Mouse (Mus musculus) adrenal gland, adult 8-10 months (tissue): ENCODE results near the gene Epor. TPM values are rescaled to one million over a fixed set of nuclear protein-coding genes. Genes with fewer than 3 reads are reported as not detected.

ENCODE experiments used
- total RNA-seq, 4 experiments: library from RNA; stranded (reverse); gene quantifications; 2 replicates each; pipeline ENCODE4 v1.2.4; 2022

The Epor gene
- total RNA-seq, 4 experiments from 2014 or later, result 1.2 to 4.7 (median 2.0) TPM

Other genes with a start within 250 kb of the Epor start
- gene Ldlr, start 240.0 kb downstream of the Epor start, total RNA-seq, result 100 to 1,000 TPM; 102 to 164 (median 147) TPM
- gene Spc24, start 203.2 kb downstream of the Epor start, total RNA-seq, result 1 to 10 TPM in 3 of 4 experiments, under 1 TPM in 1; 0.32 to 4.9 (median 2.1) TPM
- 10 to 100 TPM; 35.0 to 58.9 (median 47.5) TPM for gene Kank2, start 164.8 kb downstream of the Epor start, total RNA-seq
- gene Angptl8, start 128.0 kb downstream of the Epor start, total RNA-seq, result 10 to 100 TPM in 2 of 4 experiments, 1 to 10 TPM in 2; 1.5 to 12.0 (median 7.7) TPM
- 10 to 100 TPM; 34.3 to 80.5 (median 56.4) TPM for gene Dock6, start 110.9 kb downstream of the Epor start, total RNA-seq
- 10 to 100 TPM; 43.1 to 64.6 (median 48.1) TPM for gene Rab3d, start 45.3 kb downstream of the Epor start, total RNA-seq
- gene Ccdc159, start 36.0 kb downstream of the Epor start, total RNA-seq, result 10 to 100 TPM in 3 of 4 experiments, 1 to 10 TPM in 1; 8.6 to 27.3 (median 17.7) TPM
- 100 to 1,000 TPM; 375 to 588 (median 495) TPM for gene Tmem205, start 36.0 kb downstream of the Epor start, total RNA-seq
- gene Plppr2, start 26.5 kb downstream of the Epor start, total RNA-seq, result 10 to 100 TPM; 19.6 to 44.0 (median 32.1) TPM
- gene Swsap1, start 7.8 kb downstream of the Epor start, total RNA-seq, result 10 to 100 TPM; 17.5 to 22.5 (median 20.0) TPM
- gene Rgl3, start 25.9 kb upstream of the Epor start, total RNA-seq, result 10 to 100 TPM; 23.7 to 72.6 (median 49.6) TPM
- gene Ccdc151, start 39.1 kb upstream of the Epor start, total RNA-seq, result 1 to 10 TPM in 3 of 4 experiments, under 1 TPM in 1; 0.81 to 2.8 (median 1.4) TPM
- gene Prkcsh, start 39.3 kb upstream of the Epor start, total RNA-seq, result 100 to 1,000 TPM; 167 to 190 (median 180) TPM
- gene Elavl3, start 88.5 kb upstream of the Epor start, total RNA-seq, result 1 to 10 TPM; 1.8 to 4.6 (median 2.9) TPM
- gene Gm49318, start 107.8 kb upstream of the Epor start, total RNA-seq, result under 1 TPM in 1 of 4 experiments, not detected in 3; 0.73 TPM
- gene Zfp653, start 107.9 kb upstream of the Epor start, total RNA-seq, result 10 to 100 TPM in 3 of 4 experiments, 1 to 10 TPM in 1; 6.9 to 15.6 (median 12.3) TPM
- gene Ecsit, start 121.9 kb upstream of the Epor start, total RNA-seq, result 10 to 100 TPM; 41.2 to 50.4 (median 48.9) TPM
- 1 to 10 TPM in 3 of 4 experiments, under 1 TPM in 1; 0.89 to 2.8 (median 1.2) TPM for gene Cnn1, start 135.7 kb upstream of the Epor start, total RNA-seq
- 10 to 100 TPM; 71.9 to 83.9 (median 78.6) TPM for gene Elof1, start 153.7 kb upstream of the Epor start, total RNA-seq
- gene Acp5, start 172.2 kb upstream of the Epor start, total RNA-seq, result 10 to 100 TPM; 30.6 to 44.1 (median 36.6) TPM
- gene Pigyl, start 193.3 kb upstream of the Epor start, total RNA-seq, result 10 to 100 TPM; 51.0 to 67.4 (median 59.4) TPM
- 1 to 10 TPM; 3.0 to 7.2 (median 4.1) TPM for gene Zfp872, start 224.6 kb upstream of the Epor start, total RNA-seq